Mouse (Mus musculus) kidney, postnatal 14 days (tissue): ENCODE measurements at regions not wholly inside any gene's neighbourhood (a gene's known extent, or its start where the extent isn't known, plus 50 kb on each side); places are given as distances from the start of the nearest gene placed in this dataset.
"Not testable (repeated sequence)": the region's sequence is repeated elsewhere in the genome, so short reads cannot be mapped to it uniquely, and the experiment has no call there.

ENCODE experiments used
- DNase-seq: peaks from one replicate; pipeline ENCODE4 v3.0.0; 2022; ENCODE audit warnings: mixed read lengths

- DNase-seq: no peak
These were observed 61.8 kb upstream of the Dync1i1 start for GRCm38 (mm10) chr6:5663433-5664175.

- peak; percentile 70 for DNase-seq
These were observed 80.2 kb upstream of the Dync1i1 start for GRCm38 (mm10) chr6:5645150-5645732.

GRCm38 (mm10) chr6:5634222-5634621, 91.2 kb upstream of the Dync1i1 start:
- DNase-seq: no peak

GRCm38 (mm10) chr6:5633036-5633708, 92.3 kb upstream of the Dync1i1 start:
- DNase-seq: peak; percentile 79

GRCm38 (mm10) chr6:5624085-5624484, 101.4 kb upstream of the Dync1i1 start:
- no peak for DNase-seq

- DNase-seq: no peak
These were observed 103.9 kb upstream of the Dync1i1 start for GRCm38 (mm10) chr6:5621582-5621981.

- DNase-seq: peak; percentile 41
These were observed 97.9 kb upstream of the Pdk4 start for GRCm38 (mm10) chr6:5594011-5594410.

DNA sequence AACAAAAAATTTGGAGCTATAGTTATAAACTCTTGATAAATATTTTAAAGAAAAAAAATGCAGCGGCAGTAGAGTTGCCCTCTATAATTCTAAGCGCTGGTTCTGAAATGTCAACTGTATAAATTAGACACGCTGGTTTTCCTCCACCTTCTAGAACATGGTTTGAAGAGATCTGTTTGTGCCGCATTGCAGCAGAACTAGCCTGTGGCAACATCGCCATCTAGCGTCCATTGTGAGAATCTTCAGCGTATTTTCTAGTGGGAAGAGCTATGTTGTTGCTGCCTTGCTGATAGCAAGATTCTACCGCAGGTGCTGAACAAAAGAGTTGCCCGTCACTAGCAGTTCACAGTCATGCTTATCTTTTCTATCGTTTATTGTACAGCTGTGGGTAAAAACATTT, 93.5 kb upstream of the Pdk4 start:
- peak; percentile 81 for DNase-seq

DNA sequence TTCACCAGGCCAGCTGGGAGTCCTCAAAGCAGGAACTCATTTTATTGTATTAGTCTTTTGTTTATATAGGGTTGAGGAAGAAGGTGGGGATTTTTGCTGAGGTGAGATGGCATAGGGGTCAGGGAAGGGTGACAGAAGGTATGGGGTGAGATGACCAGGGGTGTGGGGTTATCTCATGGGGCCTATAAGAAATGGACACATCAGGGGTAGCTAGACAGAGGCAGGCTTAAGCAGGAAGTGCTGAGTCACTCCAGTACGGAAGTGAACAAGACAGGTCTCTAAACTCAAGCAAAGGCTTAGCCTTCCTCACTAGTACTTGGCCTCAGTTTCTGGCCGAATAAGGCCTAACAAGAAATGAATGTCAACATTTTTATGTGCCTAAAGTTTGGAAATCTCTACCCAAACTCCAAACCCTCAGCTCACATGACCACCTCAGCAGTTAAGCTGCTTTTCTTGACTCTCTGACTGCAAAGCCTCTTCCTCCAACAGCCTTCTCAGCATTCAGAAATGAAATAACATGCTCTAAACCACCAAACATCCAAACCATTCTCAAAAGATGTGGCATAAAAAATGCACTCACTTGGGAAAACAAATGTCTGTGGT, 86.9 kb upstream of the Pdk4 start:
- DNase-seq: no peak

GRCm38 (mm10) chr6:5576891-5577290, 80.8 kb upstream of the Pdk4 start:
- not testable (repeated sequence) for DNase-seq

DNA sequence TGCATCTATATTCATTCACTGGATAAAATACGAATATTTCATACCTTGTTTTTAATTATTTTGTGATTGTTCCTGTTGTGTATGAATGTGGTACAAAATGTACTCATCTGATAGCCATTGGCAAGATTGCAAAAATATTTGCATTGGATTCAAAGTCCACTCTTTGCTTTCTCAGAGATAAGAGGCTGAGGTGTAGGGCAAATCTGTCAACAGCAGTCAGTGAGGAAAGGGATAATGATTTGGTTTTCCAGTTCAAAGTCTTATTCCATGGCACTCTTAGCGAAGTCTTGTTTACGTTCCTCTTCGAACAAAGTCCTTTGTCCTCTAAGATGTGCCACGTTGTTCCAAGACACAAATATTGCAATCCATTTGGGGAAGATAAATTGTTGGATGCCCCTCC, 70.5 kb upstream of the Pdk4 start:
- DNase-seq: no peak

DNA sequence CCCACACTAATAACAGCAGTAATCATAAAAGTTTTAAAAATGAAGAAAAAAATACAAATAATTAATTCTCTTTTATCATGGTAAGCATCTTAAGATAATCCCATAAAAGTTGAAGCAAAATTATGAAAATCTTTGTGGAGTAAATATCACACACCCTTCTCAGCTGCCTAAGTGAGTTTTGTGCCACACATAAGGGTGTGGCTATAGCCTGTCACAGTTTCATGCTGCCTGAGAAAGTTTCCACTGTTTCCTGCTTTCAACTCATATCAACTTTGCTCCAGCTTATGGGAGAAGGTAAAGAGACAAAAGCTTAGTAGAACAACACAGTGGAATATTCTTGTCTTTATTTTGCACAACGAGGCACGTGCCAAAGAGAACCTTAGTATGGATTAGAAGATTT, 68.9 kb upstream of the Pdk4 start:
- no peak for DNase-seq

DNA sequence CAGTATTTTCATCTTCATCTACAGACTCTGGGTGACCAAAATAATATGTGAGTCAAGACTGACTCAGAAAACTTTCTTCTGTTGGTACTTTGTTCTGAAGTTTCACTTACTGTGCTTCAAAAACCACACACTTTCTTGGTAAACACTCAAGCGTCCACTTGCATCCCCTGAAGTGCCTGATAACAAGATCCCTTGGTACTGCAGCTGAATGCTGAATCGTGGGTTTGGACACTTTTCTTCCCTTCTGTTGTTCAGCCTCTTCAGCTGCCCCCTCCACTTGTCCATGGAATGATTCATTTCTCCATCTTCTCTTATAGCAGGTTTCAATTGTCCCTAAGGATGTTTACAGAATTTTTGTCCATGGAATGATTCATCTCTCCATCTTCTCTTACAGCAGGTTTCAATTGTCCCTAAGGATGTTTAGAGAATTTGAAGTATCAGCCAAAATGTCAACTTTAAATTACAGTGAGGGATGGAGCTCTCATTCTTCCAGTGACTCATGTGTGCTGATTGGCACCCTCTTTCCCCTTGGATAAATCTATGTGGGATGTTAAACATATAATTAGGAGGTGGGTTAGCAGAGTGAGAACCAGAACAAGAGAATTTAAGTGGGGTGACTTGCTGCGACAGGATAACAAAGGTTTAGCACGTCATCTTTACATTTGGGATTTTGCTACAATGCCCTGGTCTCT, 57.7 kb upstream of the Pdk4 start:
- DNase-seq: no peak

GRCm38 (mm10) chr6:5550067-5550466, 54.0 kb upstream of the Pdk4 start:
- DNase-seq: no peak
